Mouse (Mus musculus): ENCODE measurements around the gene Pttg1ip.

The Pttg1ip gene

DNA sequence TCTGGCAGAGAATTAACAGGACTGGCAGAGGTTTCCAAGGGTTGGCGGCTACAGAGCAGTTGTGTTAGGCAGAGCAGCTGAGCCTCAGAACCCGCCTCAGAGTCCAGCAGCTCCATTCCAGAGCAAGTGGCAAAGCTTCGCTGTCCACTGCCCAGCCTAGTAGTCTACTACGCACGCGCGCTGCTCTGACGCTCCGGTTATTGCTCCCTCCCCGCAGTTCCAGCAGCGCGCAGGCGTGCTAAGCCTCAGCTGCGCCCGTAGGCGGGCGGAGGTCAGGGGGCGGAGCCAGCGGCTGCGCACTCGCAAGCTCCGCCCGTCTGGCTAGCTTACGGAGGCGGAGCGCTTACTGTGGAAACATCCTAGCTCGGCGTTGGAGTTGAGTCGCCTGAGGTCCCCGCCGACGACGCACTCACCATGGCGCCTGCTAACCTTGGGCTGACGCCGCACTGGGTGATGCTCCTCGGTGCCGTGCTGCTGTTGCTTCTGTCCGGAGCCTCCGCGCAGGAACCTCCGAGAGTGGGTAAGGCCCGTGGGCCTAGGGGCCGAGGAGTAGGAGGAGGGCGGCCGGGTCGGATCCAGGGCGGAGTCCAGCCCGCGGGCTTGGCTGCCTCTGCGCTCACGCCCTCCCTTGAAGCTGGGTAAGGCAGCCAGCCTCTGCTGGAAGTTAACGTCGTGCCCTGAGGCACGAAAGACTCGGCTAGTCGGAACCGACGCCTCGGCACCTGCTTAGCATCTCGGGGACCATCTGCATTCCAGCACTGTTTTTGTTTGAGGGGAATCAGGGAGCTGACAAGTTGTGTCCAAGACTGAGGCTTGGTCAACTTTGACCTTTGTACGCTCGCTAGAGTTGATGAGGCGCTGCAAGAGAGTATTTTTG, at the start of gene Pttg1ip:
Gene Pttg1ip, plus strand, starts transcription at position 313 of the 877 bp plus-strand sequence.
- DNase-seq = peak; percentile 96 to 97

DNA sequence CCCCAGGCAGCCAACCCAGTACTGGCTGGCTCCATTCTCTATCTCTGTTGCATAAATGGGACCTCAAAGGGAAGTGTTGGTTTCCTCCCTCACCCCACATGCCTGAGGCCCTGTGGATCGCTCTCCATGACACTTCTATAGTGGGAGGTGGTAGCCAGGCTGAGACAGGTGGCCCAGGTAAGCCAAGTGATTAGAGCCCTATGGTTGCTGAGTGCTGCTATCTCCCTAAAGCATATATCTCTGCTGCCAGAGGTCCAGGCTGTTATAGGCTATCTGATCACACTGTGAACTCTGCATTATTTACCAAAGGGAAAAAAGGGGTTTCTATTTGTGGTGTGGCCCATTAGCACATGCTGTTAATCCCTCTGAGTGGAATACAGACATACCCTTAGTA, 49.5 kb upstream of the Pttg1ip start:
- DNase-seq = no peak

DNA sequence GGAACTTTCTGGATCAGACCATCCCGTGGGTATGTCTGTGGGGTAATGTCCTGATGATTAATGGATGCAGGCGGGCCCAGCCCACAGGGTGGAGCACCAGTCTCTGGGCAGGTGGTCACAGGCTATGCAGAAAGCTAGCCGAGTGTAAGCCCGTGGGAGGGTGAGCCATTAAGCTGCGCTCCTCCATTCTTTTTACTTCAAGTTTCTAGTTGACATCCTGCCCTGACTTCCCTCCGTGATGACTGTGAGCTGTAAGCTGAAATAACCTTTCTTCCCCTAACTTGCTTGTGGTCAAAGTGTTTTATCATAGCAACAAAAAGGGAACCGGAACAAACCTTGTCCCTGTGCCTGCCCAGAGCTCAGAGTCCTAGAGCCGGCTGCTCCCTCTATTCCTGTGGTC, 44.8 kb upstream of the Pttg1ip start:
- DNase-seq = no peak

DNA sequence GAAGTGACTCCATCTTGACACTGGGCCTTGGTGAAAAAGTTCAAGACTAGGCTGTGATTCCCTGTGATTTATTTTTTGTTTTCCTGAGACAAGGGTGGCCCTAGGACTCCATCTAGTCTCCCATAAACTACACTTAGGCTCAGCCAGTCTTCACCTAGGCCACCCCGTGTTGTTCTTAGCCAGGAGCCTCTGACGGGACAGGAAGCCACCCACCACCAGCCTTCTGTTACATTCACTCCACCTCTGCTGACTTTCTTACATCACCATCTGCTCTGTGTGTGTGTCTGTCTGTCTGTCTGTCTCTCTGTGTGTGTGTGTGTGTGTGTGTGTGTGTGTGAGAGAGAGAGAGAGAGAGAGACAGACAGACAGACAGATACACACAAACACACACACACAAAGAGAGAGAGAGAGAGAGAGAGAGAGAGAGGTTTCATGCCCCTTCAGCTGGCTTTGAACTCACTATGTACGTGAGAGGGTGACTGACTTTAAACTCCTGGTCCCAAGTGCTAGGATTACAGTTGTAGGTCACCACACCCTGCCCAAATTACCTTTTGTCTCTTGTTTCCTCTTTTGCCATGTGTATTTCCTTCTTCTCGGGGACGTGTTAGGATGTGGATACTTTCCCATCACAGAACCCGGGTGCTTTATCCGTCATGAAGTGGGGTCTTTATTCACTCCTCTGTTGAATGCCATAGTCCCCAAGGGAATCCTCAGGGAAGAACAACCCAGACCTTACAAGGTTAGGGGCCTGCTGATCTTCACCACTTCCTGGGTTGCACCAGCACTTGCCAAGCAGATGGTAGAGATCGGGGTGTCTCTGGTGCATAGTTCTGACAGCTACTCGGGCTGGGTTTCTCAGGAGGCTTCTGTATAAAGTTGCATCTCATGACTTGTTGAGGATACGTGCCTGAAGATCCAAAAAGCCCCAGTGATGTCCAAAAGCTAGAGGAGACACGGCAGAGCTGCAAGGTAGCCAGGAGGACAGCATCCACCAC, 44.0 kb upstream of the Pttg1ip start:
- no peak for DNase-seq

DNA sequence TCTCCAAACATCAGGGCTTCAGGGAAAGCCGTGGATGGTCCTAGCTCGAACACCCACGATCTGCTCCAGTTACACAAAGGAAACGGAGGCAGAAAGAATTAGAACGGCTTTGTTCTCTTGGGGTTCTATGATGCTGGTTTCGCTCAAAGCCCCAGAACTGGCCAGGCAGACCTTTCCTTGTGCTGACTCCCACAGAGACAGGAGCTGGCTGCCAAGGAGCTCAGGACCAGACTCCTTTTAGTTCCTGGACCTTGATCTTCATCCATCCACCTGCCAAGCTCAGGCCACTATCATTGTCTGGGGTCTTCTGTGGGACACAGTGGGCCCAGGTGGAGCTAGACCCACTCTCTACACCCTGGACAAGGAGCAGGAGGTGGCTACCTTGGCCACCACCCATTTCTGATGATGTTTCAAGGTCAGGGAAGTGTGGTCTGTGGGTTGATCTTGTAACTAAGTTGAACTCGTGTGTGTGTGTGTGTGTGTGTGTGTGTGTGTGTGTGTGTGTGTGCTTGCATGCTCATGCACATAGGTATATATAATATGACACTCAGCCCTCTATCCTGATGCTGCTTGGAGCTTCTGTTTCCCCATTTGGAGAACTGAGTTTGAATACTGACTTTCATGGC, 42.1 kb upstream of the Pttg1ip start:
- peak in 1 of 2 experiments; percentile 22 for DNase-seq

DNA sequence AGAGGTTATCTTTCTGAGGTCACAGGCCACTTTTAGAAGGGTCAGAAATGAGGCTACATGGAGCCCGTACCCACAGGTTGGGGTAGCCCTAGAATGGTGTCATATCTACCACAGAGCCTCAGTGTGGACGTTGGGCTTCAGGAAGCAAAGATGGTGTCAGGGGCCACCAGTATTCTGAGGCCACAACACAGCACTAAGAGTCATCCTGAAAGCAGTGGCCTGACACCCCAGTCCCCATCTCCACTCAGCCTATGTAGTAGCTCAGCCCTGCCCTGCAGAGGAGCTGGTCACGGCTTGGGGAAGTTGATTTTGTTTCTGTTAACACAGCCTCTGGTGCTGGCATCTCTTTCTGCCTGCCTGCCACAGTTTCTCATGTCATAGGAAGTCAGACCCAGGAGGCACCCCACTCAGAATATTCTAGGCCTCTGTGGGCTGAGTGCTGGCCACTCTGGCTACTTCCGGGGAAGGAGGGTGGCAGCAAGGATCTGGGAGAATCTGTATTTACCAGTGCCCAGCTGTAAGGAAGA, 40.9 kb upstream of the Pttg1ip start:
- no peak for DNase-seq

DNA sequence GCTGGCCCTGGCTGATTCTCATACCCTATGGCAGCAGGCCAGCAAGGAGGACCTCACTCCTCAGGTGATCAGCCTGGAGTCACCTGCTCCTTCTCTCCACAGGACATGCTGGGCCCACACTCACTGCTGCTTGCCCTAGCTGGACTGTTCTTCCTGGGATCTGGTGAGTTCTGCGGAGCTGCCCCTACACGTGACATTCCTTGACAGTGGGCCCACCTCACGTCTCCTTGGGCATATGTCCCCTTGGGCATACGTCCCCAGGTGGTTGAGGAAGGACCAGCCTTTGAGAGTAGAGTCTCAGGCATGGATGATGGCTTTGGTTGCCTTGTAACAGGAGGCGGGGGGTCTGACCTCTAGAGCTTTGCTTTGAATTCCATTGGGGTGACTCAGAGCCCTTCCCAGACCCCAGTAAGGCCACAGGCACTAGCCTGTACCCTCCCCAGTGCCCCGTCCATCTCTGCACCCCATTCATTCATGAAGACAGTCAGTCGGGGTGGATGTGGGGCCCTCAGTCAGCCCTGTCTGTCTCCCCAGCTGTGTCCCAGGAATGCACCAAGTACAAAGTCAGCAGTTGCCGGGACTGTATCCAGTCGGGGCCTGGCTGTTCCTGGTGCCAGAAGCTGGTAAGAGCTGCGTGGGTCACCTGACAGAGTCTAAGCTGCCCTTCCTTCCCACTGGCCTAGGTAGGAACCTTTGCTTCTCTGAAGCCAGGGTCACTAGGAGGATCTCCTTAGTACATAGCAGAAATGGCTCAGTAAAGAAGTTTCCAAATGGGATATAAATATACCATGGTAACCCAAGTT, 39.5 kb upstream of the Pttg1ip start:
- DNase-seq = no peak

DNA sequence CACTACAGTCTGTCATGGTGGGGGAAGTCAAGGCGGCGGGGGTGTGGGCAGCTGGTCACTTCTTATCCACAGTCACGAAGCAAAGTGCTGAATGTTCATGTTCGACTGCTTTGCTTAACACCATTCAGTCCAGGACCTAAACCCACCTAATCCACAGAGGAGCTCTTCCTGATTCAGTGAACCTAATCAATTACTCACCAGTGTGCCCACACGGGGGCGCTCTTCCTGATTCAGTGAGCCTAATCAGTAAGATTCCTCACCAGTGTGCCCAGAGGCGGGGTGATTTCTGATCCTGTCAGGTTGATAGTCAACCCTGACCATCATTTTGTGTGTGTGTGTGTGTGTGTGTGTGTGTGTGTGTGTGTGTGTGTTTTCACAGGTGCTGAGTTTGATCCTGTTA, 38.3 kb upstream of the Pttg1ip start:
- peak in 1 of 2 experiments; percentile 38 for DNase-seq

DNA sequence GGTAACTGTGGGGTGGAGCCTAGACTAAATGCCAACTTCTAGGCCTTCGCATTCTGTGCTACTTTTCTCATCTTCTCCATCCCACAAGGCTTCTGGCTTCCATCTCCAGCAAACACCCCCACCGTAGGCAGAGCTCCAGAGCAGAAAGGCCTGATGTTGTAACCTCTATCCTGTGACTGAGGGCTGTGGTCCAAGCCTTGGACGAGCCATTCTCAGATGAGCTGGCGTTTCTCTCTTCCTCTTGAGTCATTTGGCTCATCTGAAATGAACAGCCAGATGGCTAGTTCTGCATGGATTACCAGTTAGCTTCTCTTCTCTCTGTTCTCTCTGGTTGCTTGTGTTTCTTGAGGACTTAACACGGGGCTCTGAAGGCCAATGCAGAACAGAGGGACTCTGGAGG, 36.6 kb upstream of the Pttg1ip start:
- DNase-seq = peak; percentile 74 to 79

DNA sequence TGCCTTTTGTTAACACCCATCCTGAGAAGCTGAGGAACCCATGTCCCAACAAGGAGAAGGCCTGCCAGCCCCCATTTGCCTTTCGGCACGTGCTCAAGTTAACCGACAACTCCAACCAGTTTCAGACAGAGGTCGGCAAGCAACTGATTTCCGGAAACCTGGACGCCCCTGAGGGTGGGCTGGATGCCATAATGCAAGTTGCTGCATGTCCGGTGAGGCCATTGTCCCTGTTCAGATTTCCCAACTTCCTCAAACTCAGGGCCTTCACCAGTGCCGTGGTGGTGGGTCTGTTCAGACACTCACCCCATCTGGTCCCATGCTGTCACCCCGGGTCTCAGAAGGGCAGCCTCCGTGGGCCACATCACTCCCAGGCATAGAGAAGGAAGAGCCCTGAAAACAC, 32.9 kb upstream of the Pttg1ip start:
- DNase-seq = no peak

DNA sequence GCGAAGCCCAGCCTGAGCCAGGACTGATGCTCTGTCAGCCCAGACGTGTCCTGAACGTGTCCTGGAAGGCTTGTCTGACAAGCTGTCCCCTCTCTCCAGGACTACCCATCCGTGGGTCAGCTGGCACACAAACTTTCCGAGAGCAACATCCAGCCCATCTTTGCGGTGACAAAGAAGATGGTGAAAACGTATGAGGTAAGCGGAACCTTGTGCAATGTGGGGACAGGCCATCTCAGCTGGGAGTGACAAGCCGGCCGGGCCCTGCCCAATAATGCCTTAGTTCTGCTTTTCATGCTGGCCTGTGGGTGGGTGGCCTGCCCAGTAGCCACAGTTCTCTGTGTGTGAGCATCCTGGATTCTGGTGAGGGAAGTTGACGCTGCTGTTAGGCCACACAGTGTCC, 30.6 kb upstream of the Pttg1ip start:
- DNase-seq = no peak

DNA sequence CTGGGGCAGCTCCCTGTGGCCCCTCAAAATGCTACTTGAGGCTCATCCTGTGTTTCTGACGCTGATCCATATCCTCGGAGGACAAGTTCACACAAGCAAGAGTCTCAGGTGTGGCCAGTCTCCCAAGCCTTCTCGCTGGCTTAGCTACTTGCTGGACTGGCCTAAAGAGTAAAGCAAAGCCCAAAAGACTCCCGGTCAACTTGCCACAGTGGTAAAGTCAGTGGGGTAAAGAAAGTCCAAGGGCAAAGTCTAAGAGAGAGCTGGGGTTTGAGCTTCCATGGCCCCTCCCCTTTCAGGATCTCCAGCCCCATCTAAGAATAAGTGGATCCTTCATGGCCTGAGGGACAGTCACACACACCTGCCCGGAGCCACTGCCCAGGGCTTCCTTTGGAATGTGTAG, 29.4 kb upstream of the Pttg1ip start:
- no peak for DNase-seq

DNA sequence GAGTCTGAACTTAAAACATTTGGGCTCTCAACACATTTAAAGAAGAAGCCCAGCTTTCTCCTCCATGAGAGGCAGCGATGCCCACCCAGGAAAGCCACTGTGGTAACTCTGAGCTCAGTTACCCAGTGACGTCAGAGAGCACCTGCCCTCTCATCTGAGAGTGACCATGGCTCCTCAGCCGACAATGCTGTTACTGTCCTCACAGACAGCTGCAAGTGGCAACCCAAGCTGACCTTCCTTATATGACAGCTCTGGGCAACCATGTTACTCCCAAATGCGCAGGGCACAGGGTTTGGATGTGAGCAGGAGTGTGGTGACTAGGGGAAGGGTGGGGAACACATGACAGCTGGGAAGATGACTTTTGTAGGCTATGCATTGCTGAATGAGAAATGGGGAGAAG, 28.2 kb upstream of the Pttg1ip start:
- no peak for DNase-seq

DNA sequence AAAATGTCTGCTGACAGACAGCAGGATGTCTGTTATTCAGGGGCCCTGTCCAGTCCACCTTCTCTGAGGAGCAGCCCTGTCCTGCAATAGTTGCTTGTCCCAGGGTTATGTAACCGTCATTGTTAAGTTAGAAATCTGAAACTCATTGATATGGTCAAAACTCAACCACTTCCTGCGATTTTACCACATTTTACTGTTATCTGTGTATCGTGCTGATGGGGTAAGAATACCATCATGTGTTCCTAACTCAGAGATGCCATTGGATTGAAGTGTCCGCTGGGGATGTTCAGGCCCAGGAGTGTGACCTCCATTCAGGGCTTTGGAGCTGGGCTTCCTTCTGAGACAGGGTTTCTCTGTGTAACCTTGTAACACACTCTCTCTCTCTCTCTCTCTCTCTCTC, 26.6 kb upstream of the Pttg1ip start:
- DNase-seq = no peak

DNA sequence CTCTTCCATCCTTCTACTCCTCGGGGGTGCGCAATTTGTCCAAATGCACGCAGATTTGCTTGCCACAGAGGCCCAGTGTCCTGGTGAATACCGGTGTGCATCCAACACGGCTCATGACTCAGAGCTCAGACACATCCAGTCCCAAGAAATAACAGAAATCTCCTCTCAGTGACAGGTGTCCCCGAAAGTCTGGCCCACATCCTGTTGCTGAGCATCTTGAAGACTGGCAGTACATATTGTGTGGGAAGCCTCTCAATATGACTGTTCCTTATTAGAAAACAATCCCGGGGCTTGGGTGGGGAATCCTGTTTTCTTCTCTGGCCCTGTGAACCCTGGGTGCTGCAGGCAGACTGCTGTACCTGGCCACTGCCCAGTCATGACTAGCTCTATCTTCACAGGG, 24.9 kb upstream of the Pttg1ip start:
- no peak for DNase-seq

DNA sequence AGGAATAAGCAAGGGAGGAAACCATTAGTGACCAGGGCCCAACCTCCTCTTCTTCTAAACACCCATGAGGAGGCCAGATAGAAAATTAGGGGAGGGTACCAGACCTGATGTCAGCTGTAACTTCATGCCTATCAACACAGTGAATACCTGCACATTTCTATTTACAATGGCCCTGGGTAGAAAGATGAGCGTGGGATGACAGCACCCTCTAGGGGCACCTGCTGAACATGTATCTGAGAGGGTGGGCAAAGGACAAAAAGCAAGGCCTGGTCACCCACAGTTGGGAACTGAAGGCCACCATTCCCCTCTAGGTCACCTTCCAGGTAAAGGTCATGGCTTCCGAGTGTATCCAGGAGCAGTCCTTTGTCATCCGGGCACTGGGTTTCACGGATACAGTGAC, 23.9 kb upstream of the Pttg1ip start:
- DNase-seq = no peak

DNA sequence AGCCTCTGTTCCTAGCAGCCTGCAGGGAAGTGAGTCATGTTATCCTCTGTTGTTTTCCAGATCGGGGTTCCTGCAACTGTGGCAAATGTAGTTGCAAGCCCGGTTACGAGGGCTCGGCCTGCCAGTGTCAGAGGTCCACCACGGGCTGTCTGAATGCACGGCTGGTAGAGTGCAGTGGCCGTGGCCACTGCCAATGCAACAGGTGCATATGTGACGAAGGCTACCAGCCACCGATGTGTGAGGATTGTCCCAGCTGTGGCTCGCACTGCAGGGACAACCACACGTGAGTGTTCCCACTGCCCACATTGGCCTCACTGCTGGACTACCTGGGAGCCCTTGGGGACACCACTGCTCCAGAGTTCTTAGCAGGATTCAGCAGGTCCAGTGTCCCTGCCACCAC, 21.4 kb upstream of the Pttg1ip start:
- DNase-seq = no peak

DNA sequence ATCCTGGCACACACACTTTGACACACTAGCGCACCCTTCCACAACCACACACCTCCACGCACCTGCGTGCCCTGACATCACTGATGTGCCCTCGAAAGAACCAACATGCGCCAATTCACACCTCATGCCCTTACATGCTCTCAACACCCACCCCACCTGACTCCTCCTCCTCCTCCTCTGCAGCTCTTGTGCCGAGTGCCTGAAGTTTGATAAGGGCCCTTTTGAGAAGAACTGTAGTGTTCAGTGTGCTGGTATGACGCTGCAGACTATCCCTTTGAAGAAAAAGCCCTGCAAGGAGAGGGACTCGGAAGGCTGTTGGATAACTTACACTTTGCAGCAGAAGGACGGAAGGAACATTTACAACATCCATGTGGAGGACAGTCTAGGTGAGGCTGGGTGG, 20.7 kb upstream of the Pttg1ip start:
- no peak for DNase-seq

DNA sequence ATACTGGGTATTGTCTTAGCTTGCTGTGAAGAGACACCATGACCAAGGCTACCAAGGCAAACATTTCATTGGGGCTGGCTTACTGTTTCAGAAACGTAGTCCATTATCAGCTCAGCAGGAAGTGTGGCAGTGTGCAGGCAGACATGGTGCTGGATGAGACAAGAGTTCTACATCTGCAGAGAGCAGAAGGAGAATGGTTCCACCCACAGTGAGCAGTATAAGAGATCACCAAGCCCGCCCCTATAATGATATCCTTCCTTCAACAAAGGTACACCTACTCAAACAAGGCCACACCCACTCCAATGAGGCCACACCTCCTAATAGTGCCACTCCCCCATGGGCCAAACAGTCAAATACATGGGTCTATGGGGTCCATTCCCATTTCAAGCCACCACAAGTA, 20.0 kb upstream of the Pttg1ip start:
- DNase-seq = no peak

DNA sequence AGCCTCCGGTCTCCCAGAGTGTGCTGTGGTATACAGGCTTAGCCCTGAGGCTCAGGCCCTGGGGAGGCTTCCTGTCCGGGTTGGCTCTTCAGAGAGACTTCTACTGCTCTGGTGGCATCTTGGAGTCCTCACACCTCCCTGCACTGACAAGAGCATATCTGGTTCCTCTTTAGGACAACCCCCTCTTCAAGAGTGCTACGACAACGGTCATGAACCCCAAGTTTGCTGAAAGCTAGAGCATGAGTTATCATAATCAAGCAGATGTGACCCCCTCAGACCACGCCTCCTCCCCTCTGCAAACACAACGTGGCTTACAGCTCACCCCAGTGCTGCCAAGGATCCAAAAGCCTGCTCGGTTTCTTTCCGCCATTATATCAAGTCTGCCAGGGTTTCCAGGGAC, 16.5 kb upstream of the Pttg1ip start:
- DNase-seq = no peak

DNA sequence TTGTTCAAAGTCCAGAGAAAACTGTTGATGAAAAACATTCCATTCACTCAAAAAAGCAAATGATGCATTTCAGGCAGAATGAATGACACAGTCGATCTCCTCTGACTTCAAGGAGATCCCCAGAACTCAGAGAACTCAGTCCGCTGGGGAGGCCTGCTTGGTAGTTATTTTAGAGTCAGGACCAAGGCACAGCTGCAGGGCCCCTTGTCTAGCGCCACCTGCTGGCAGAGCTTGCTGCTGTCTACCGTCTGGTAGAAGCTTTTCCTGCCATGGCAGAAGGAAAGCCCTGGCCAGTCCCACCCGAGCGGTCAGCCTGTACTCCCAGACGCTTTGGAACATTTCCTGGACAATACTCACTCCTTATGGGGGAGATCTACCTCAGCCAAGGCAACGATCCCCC, 14.9 kb upstream of the Pttg1ip start:
- peak; percentile 90 to 91 for DNase-seq

DNA sequence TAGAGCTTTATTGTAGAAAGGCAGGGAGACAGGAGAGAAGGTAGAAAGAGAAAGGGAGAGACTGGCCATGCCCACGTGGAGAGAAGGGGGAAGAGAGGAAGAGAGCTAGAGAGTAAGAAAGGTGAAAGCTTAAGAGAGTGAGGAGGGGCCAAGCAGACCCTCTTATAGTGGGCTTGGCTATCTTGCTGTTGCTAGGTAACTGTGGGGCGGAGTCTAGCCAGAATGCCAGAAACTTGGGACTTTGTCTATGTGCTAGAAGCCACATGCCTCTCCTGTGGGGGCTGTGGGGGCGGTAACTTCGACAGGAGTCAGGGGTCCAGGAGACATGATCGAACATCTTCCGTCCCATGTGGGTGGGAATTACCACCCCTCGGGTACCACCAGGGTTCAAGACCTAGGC, 12.0 kb upstream of the Pttg1ip start:
- no peak for DNase-seq
